Mouse (Mus musculus) MEL (cell line): Measurements from ENCODE around the gene Cmpk1.

Source experiments
- CTCF ChIP-seq, 3 experiments: IDR thresholded peaks in 2 of 3; conservative IDR thresholded peaks in 1 of 3; 2 replicates each; pipeline ENCODE4 v1.5.1; 2011 to 2012; ENCODE audit warnings: low read length in 3 of 3, low read depth in 2 of 3, mild to moderate bottlenecking in 2 of 3, improper control_type of control experiment in 1 of 3, inconsistent platforms in 1 of 3, mixed read lengths in 1 of 3, moderate library complexity in 1 of 3; ENCODE audit not compliant: control insufficient read depth in 1 of 3, insufficient read depth in 1 of 3, poor library complexity in 1 of 3, severe bottlenecking in 1 of 3
- MXI1 ChIP-seq: IDR thresholded peaks from 2 replicates; pipeline ENCODE4 v1.6.1; 2011; ENCODE audit warnings: mild to moderate bottlenecking, low read depth, low read length, improper control_type of control experiment
- ZMIZ1 ChIP-seq: IDR thresholded peaks from 2 replicates; pipeline ENCODE4 v1.6.1; 2012; ENCODE audit warnings: low read depth, mild to moderate bottlenecking, inconsistent platforms, low read length, improper control_type of control experiment, moderate library complexity

DNA sequence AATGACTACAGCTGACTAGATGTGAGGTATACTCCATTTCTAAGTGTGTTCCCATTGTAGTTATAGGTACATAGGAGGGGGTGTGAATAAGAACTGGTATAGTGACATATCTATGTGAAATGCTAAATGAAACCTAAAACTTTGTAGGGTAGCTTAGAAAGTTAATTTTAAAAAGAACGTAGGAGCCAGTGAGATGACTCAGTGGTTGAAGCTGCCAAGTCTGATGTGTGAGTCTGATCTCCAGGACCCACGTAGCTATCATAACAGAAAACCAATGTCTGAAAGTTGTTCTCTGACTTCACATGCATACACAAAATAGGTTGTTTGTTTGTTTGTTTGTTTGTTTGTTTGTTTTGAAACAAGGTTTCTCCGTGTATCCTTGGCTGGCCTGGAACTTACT is 33.0 kb upstream of the Cmpk1 start:
- TF ChIP-seq MXI1 (no peak), CTCF (IDR thresholded peaks at IDR 0.05 in 2 of 3, conservative IDR thresholded peaks at IDR 0.05 in 1 of 3; ENCODE audit: control insufficient read depth in 1 of 3, insufficient read depth in 1 of 3, low read depth in 2 of 3, low read length in 3 of 3, poor library complexity in 1 of 3, severe bottlenecking in 1 of 3) (no peak), ZMIZ1 (no peak)
